Mouse (Mus musculus): ENCODE results near the gene Pf4. TPM values are rescaled to one million over a fixed set of nuclear protein-coding genes. Genes with fewer than 3 reads are reported as not detected.

Pf4 gene
- 32.4 and 43.9 TPM in 2 replicates for polyA plus RNA-seq (2016; fragmentation: Nextera tagmentation; extraction: Ambion mirVana)

DNA sequence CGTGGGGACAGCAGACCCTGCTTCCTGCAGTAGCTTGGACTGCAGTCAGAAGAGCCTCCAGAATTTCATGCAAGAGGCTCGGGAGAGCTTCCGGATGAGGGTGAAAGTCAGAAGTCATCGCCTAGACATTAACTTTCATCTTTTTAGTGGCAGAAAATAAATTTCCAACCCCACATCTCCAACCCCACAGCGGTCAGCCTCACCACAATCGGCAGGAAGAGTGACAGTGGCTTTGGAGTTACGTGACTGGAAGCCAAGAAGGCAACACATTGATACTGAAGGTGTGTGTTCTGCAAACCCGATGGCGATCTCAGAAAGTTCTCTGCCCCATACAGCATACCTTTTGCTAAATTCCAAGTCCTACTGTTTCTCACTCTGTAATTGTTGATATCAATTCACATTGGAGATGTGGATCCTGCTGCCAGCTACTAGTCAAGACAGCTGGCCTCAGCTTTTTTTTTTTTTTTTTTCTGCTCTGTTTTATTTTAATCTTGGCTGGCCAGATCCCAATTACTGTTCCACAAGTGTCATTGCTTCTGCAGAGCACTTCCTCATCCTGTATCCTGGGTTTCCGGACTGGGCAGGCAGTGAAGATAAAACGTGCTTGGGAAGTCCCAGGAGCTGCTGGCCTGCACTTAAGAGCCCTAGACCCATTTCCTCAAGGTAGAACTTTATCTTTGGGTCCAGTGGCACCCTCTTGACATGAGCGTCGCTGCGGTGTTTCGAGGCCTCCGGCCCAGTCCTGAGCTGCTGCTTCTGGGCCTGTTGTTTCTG lies at the start of gene Pf4:
Pf4 (plus strand) TSS at position 556 of the 774 bp plus-strand sequence.
- DNase-seq (ENCODE audit: low spot score): no peak
- 90% methylated on average over 16 of the region's 16 CpGs for WGBS

DNA sequence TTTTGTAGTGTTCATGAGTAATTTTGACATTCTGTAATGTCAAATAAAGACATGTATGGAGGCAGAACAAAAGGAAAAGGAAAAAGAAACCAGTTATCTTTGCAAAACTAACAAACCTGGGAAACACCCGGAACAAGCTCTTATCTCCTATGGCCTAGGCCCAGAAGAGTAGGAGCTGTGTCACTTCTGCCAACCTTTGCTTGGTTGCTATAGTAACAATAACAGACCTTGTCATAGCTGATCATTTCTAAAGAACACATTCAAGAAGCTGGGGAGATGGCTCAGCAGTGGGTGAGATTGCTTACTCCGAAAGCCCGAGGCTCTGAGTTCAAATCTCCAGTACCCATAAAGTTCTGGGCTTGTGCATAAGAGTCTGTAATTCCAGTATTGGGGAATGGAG lies 49.6 kb upstream of the Pf4 start:
- Histone ChIP-seq H3K27me3 (ENCODE audit: low read depth, poor library complexity, severe bottlenecking) (no peaks in the 10 kb centered on the region), H3K4me1 (peaks cover 18% of the 10 kb centered on the region), H3K36me3 (no peaks in the 10 kb centered on the region), H3K27ac (no peak overlapping the region), H3K4me3 (no peak overlapping the region), H3K9me3 (replicated peaks) (no peaks in the 10 kb centered on the region)
- DNase-seq (ENCODE audit: low spot score): no peak
- WGBS: 96% methylated on average over 3 of the region's 3 CpGs

More for the DNA sequence above, at the start of gene Pf4:
- Histone ChIP-seq H3K36me3 (no peaks in the 10 kb centered on the region), H3K27ac (no peak within 1 kb of the TSS), H3K9me3 (replicated peaks) (no peaks in the 10 kb centered on the region), H3K27me3 (ENCODE audit: low read depth, poor library complexity, severe bottlenecking) (no peaks in the 10 kb centered on the region), H3K4me3 (no peak within 1 kb of the TSS), H3K4me1 (peaks cover 2% of the 10 kb centered on the region; the same call in 1 of the 2 replicates)

DNA sequence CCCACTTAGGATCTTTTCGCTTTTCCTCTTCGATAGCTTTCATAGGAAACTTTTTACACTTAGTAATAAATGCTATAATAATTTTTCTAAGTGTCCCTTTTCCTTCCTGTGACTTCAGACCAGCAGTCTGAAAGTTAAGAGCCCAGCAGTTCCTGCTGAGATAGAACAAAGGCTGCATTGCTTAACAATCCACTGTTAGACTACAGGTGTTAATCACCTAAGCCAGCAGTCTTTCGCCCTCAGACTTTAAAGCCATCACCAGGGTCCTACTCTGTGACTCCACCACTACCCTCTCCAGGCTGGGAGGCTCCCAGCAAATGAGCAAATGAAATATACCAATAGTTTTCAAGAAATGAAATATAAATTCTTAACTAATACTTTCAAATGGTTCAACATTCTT lies 44.0 kb upstream of the Pf4 start:
- Histone ChIP-seq H3K9me3 (replicated peaks) (no peaks in the 10 kb centered on the region), H3K27ac (no peak overlapping the region), H3K36me3 (no peaks in the 10 kb centered on the region), H3K4me3 (no peak overlapping the region), H3K27me3 (ENCODE audit: low read depth, poor library complexity, severe bottlenecking) (no peaks in the 10 kb centered on the region), H3K4me1 (peaks cover 33% of the 10 kb centered on the region)
- 46% methylated on average over 3 of the region's 3 CpGs for WGBS
- no peak for DNase-seq (ENCODE audit: low spot score)

DNA sequence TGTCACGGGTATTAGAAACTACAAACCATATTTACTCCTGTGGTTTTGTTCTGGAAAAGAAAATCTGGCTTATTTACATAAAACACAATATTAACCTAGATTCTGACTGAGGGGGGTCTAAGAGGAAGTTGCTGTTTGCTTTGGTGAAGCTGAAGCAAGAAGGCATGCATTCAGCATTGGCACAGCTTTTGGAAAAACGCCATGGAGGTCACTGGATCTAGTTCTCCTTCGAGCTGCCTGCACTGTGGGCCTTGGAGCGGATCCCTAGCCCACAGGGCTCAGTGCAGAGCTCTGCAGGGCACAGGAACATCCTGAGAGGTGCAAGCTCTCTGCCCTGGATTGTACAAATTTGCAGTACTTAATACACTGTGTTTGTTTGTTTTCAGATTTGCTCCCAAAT lies 40.8 kb upstream of the Pf4 start:
- no peaks in the 10 kb centered on the region for H3K9me3 ChIP-seq (replicated peaks)
- peaks cover 18% of the 10 kb centered on the region for H3K4me1 ChIP-seq
- no peak overlapping the region for H3K27ac ChIP-seq
- 90% methylated on average over 4 of the region's 4 CpGs for WGBS
- DNase-seq (ENCODE audit: low spot score): no peak
- H3K4me3 ChIP-seq: no peak overlapping the region
- H3K36me3 ChIP-seq: no peaks in the 10 kb centered on the region
- no peaks in the 10 kb centered on the region for H3K27me3 ChIP-seq (ENCODE audit: low read depth, poor library complexity, severe bottlenecking)

DNA sequence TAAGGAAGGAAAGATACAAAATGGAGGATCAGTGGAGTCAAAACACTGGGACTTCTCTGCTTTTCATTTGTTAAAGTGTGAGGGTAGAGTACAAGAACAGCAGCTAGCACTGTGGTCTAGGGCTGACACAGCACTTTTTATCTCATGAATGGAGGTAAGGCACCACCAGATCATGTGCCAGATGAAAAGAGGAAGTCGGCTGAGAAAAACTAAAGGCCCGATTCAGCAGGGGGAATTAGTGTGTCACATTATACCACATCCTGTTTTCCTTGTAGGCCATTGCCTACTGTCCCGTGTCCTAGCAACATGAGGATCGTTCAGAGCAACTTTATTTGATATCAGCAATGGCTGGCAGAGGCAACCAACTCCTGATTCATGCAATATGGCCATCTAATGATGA lies 30.2 kb upstream of the Pf4 start:
- DNase-seq (ENCODE audit: low spot score): no peak
- Histone ChIP-seq H3K27me3 (ENCODE audit: low read depth, poor library complexity, severe bottlenecking) (no peaks in the 10 kb centered on the region), H3K4me3 (no peak overlapping the region), H3K9me3 (replicated peaks) (no peaks in the 10 kb centered on the region), H3K4me1 (no peaks in the 10 kb centered on the region), H3K27ac (no peak overlapping the region), H3K36me3 (no peaks in the 10 kb centered on the region)
- WGBS: 85% methylated on average over 4 of the region's 4 CpGs

DNA sequence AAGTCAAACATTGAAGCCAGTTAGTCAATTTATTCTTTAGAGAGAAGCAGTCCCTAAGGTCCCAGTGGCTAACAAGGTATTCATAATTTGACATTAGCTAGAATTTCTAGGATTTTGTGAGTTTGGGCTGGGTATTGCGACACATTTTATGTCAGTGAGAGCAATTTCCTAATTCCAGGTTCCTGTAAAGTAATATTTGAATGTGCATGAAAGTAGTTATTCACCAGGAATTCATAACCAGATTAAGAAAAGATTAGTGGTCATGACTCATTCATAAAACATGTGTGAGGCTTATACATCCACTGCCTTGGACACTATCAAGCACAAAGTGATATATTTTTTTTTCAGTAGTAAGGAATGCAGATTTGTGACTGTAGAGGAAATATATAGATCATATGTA lies 18.3 kb upstream of the Pf4 start:
- Histone ChIP-seq H3K27me3 (ENCODE audit: low read depth, poor library complexity, severe bottlenecking) (peaks cover 11% of the 10 kb centered on the region), H3K36me3 (no peaks in the 10 kb centered on the region), H3K9me3 (replicated peaks) (no peaks in the 10 kb centered on the region), H3K27ac (no peak overlapping the region), H3K4me3 (no peak overlapping the region), H3K4me1 (peaks cover 27% of the 10 kb centered on the region)
- WGBS: 89% methylated on average over 1 of the region's 1 CpGs
- no peak for DNase-seq (ENCODE audit: low spot score)

DNA sequence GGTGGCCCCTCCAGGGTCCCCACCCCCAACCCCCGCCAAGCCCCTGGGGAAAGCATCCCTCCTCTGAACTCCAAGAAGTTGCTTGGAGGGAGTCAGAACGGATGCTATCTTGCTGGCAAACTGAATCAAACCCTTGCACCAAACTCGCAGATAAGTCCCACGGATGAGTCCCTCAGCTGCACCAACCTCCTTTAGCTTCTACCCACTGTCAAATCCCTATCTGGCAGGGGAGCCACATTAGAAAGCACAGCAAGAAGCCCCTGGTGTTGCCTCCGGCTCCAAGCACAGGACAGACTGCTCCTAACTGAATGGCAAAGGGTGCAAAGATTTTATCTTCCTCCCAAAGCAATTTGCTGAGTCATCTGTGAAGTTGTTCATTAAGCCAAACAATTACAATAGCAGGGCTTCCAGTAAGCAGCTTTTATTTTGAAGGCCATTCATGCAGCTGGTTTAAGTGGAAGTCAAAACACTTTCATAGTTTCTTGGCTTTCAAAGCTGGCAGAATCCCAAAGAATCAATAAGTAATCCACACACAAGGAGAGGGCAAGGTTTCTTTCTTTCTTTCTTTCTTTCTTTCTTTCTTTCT lies 14.1 kb upstream of the Pf4 start:
- WGBS: 43% methylated on average over 5 of the region's 5 CpGs
- H3K36me3 ChIP-seq: no peaks in the 10 kb centered on the region
- peaks cover 35% of the 10 kb centered on the region for H3K27me3 ChIP-seq (ENCODE audit: low read depth, poor library complexity, severe bottlenecking)
- peaks cover 33% of the 10 kb centered on the region for H3K4me1 ChIP-seq
- no peak overlapping the region for H3K4me3 ChIP-seq
- H3K27ac ChIP-seq: no peak overlapping the region
- H3K9me3 ChIP-seq (replicated peaks): no peaks in the 10 kb centered on the region
- DNase-seq (ENCODE audit: low spot score): no peak

DNA sequence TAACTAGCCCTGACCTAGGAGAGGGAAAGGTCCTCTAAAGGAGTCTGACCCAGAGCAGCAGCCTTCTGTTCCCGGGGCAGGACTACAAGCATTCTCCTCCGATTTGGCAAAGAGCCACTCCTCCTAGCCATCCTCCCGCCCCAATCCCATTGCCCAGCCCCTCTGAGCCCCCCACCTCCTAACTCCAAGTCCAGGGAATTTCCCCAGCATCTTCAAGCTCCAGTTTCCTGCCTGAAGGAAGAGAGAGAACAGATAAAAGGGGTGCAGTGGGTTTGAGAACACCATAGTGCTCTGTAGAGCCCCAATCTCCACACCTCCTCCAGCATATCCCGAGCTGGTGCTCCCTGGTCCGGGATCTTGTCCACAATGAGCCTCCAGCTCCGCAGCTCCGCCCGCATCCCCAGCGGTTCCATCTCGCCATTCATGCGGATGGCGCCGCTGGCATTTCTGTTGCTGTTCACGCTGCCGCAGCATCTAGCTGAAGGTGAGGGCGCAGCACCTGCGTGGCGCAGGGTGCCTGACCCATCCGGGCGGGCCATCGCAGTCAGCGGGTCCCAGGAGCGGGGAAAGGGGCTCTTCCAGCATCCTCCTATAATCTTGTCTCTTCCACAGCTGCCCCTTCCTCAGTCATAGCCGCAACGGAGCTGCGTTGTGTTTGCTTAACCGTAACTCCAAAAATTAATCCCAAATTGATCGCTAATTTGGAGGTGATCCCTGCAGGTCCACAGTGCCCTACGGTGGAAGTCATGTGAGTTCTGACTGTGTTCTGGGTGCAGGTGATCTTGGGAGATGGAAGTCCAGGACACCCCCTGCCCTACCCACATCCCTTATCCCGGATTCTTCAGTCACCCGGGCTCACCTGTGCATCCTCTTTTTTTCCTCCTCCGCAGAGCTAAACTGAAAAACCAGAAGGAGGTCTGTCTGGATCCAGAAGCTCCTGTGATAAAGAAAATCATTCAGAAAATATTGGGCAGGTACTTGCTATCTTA lies 12.9 kb upstream of the Pf4 start, which contains the start of gene Cxcl5:
Cxcl5 (plus strand) TSS at position 284 of the 989 bp plus-strand sequence.
- H3K36me3 ChIP-seq: no peaks in the 10 kb centered on the region
- H3K4me3 ChIP-seq: peak within 1 kb of the TSS; percentile 51
- peaks cover 35% of the 10 kb centered on the region for H3K27me3 ChIP-seq (ENCODE audit: low read depth, poor library complexity, severe bottlenecking)
- peak; percentile 47 for DNase-seq (ENCODE audit: low spot score)
- 5% methylated on average over 32 of the region's 32 CpGs for WGBS
- H3K9me3 ChIP-seq (replicated peaks): no peaks in the 10 kb centered on the region
- H3K27ac ChIP-seq: peak within 1 kb of the TSS; percentile 30; the same call in 1 of the 2 replicates
- peaks cover 33% of the 10 kb centered on the region for H3K4me1 ChIP-seq

DNA sequence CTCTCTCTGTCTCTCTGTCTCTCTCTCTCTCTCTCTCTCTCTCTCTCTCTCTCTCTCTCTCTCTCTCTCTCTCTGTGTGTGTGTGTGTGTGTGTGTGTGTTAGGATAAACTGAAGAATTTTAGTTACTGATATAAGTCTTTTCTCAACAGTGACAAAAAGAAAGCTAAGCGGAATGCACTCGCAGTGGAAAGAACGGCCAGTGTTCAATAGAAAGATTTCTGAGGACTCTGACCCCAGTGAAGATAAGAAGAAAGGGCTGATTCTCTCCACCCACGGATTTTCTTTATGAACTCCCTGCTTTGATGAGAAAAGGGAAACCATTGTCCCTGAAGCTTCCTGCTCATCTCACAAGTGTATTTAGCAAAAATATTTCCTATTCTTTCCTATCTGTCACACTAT lies 11.9 kb upstream of the Pf4 start:
- Histone ChIP-seq H3K4me3 (no peak overlapping the region), H3K4me1 (peaks cover 33% of the 10 kb centered on the region), H3K36me3 (no peaks in the 10 kb centered on the region), H3K27me3 (ENCODE audit: low read depth, poor library complexity, severe bottlenecking) (peaks cover 35% of the 10 kb centered on the region), H3K27ac (no peak overlapping the region), H3K9me3 (replicated peaks) (no peaks in the 10 kb centered on the region)
- WGBS: 70% methylated on average over 4 of the region's 4 CpGs
- DNase-seq (ENCODE audit: low spot score): no peak

DNA sequence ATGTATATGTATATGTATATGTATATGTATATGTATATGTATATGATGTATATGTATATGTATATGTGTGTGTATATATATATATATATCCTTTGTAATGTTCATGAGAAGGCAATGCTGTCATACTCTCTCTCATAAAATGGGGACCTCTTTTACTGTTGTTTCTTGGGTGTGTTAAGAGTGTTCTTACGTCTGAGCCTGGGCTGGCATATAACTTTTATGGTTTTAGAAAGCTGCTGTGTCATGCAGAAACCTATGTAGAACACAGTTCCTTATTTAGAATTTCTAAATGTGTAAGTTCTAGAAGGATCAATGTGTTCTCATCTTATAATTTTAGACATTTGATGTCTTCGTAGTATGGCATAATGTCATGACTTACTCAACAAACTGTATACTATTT lies 11.4 kb upstream of the Pf4 start:
- peaks cover 35% of the 10 kb centered on the region for H3K27me3 ChIP-seq (ENCODE audit: low read depth, poor library complexity, severe bottlenecking)
- H3K9me3 ChIP-seq (replicated peaks): no peaks in the 10 kb centered on the region
- 94% methylated on average over 2 of the region's 2 CpGs for WGBS
- H3K27ac ChIP-seq: no peak overlapping the region
- no peak overlapping the region for H3K4me3 ChIP-seq
- no peak for DNase-seq (ENCODE audit: low spot score)
- H3K4me1 ChIP-seq: peaks cover 34% of the 10 kb centered on the region
- no peaks in the 10 kb centered on the region for H3K36me3 ChIP-seq

DNA sequence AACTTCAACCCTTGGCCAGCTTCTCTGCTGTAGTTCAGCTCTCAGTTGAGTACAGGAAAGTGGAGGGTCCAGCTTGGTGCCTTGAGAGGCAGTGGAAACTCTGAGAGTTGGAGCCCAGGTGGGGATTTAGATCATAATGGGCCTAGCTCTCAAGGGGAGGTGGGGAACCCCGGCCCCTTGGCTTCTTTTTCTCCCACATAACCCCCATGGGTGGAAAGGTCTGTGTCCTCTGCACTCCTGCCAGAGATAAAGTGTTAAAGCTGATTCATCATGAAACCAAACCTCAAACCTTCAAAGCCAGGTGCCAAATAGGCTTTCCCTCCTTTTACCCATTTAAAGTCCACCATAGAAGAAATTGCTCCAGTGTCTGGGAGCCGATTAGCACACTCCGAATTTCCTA lies 10.4 kb upstream of the Pf4 start:
- WGBS: 88% methylated on average over 3 of the region's 3 CpGs
- Histone ChIP-seq H3K27ac (no peak overlapping the region), H3K4me1 (peaks cover 28% of the 10 kb centered on the region)

DNA sequence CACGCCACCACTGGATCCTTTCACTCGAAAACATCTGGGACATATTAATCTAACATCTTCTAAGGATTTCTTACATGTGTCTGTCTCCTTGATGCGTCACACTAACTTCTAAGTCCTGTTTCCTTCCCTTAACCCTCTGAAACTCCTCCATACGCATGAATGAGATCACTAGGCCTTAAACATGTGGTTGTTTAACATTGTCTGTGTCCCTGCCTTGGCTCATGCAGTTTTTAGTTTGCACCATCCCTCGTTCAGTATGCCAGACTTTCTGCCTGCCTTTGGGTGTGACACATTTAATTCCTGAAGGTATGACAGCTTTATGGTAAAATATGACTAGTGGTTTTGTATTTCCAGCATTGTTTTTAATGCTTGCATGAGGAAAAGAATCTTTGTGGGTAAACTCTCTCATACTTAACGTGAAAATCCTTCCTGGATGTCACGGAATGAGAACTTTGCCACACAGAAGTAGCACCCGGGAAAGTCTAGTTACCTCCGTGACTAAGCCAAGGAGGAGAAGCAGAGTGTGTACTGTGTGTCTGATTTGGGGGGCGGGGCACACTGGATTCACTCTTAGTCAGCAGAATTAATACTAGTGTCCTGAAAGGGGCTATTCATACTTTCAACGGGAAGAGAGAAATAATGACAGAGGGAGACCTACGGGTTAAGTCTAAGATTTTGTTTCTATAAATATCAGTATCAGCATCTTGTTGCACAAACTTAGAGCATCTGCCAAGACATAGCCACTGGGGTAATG lies 8.1 kb upstream of the Pf4 start:
- H3K4me1 ChIP-seq: peaks cover 8% of the 10 kb centered on the region

More for the DNA sequence above, 10.4 kb upstream of the Pf4 start:
- Histone ChIP-seq H3K36me3 (no peaks in the 10 kb centered on the region), H3K9me3 (replicated peaks) (no peaks in the 10 kb centered on the region), H3K4me3 (no peak overlapping the region), H3K27me3 (ENCODE audit: low read depth, poor library complexity, severe bottlenecking) (peaks cover 35% of the 10 kb centered on the region)
- no peak for DNase-seq (ENCODE audit: low spot score)

More for the DNA sequence above, 8.1 kb upstream of the Pf4 start:
- Histone ChIP-seq H3K27me3 (ENCODE audit: low read depth, poor library complexity, severe bottlenecking) (peaks cover 22% of the 10 kb centered on the region), H3K36me3 (no peaks in the 10 kb centered on the region), H3K4me3 (no peak overlapping the region), H3K9me3 (replicated peaks) (no peaks in the 10 kb centered on the region), H3K27ac (no peak overlapping the region)
- WGBS: 74% methylated on average over 12 of the region's 12 CpGs
- no peak for DNase-seq (ENCODE audit: low spot score)

Measured in limb, embryonic 10.5 days (tissue).